Mouse (Mus musculus) gastrocnemius, postnatal 4 days (tissue): Measurements from ENCODE around the gene Swap70. TPM values are rescaled to one million over a fixed set of nuclear protein-coding genes. Genes with fewer than 3 reads are reported as not detected.
"Not testable (repeated sequence)": the region's sequence is repeated elsewhere in the genome, so short reads cannot be mapped to it uniquely, and the experiment has no call there.

Experiments used
- DNase-seq, 2 experiments: peaks; one replicate each; pipeline ENCODE4 v3.0.0; 2021 to 2022; ENCODE audit warnings: low spot score in 2 of 2, mixed read lengths in 2 of 2
- long read RNA-seq, 2 experiments: library from polyadenylated mRNA; stranded (forward); transcript quantifications; one replicate each; pipeline ENCODE4 v2.0.0; 2021
- total RNA-seq, 2 experiments: library from RNA; stranded (reverse); gene quantifications; 2 replicates each; pipeline ENCODE4 v1.2.3; 2021

The Swap70 gene
- total RNA-seq: 10 to 100 TPM; 17.9 to 20.0 TPM
- long read RNA-seq, experiment 1, full-length matches to known transcripts: 19 of 30 reads
- long read RNA-seq, experiment 1, partial matches to known transcripts: 5 of 30 reads
- long read RNA-seq, experiment 1, other reads (novel, unspliced or antisense): 6 of 30 reads
- long read RNA-seq, experiment 2, full-length matches to known transcripts: 15 of 22 reads
- long read RNA-seq, experiment 2, partial matches to known transcripts: 1 of 22 reads
- long read RNA-seq, experiment 2, other reads (novel, unspliced or antisense): 6 of 22 reads

GRCm38 (mm10) chr7:110221586-110222481, at the start of gene Swap70:
Swap70 (plus strand) TSS chr7:110221711.
- peak; percentile 78 to 89 for DNase-seq

GRCm38 (mm10) chr7:110179208-110179607, 42.3 kb upstream of the Swap70 start:
- no peak for DNase-seq

GRCm38 (mm10) chr7:110180613-110181012, 40.9 kb upstream of the Swap70 start:
- no peak for DNase-seq

GRCm38 (mm10) chr7:110181446-110181845, 40.1 kb upstream of the Swap70 start:
- no peak for DNase-seq

GRCm38 (mm10) chr7:110184608-110185007, 36.9 kb upstream of the Swap70 start:
- DNase-seq: no peak

- no peak for DNase-seq
Measured at GRCm38 (mm10) chr7:110189951-110190350, 31.6 kb upstream of the Swap70 start.

- no peak for DNase-seq
Measured at GRCm38 (mm10) chr7:110193186-110193585, 28.3 kb upstream of the Swap70 start.

GRCm38 (mm10) chr7:110197176-110197575, 24.3 kb upstream of the Swap70 start:
- DNase-seq: no peak

- DNase-seq: no peak
Measured at GRCm38 (mm10) chr7:110201933-110202332, 19.6 kb upstream of the Swap70 start.

GRCm38 (mm10) chr7:110204208-110204607, 17.3 kb upstream of the Swap70 start:
- no peak for DNase-seq

- DNase-seq: no peak
Measured at GRCm38 (mm10) chr7:110208341-110208740, 13.2 kb upstream of the Swap70 start.

- DNase-seq: no peak
Measured at GRCm38 (mm10) chr7:110209422-110209821, 12.1 kb upstream of the Swap70 start.

GRCm38 (mm10) chr7:110211025-110211424, 10.5 kb upstream of the Swap70 start:
- DNase-seq: no peak

GRCm38 (mm10) chr7:110214882-110215281, 6.6 kb upstream of the Swap70 start:
- no peak for DNase-seq

GRCm38 (mm10) chr7:110221051-110221585, 393 bp upstream of the Swap70 start:
- no peak for DNase-seq

- no peak for DNase-seq
Measured at GRCm38 (mm10) chr7:110222583-110223182, 1.2 kb downstream of the Swap70 start.

- no peak for DNase-seq
Measured at GRCm38 (mm10) chr7:110223727-110224510, 2.4 kb downstream of the Swap70 start.

GRCm38 (mm10) chr7:110226484-110226883, 5.0 kb downstream of the Swap70 start:
- no peak for DNase-seq

GRCm38 (mm10) chr7:110229967-110230366, 8.5 kb downstream of the Swap70 start:
- no peak for DNase-seq

- DNase-seq: not testable (repeated sequence)
Measured at GRCm38 (mm10) chr7:110231127-110231526, 9.6 kb downstream of the Swap70 start.

- DNase-seq: no peak
Measured at GRCm38 (mm10) chr7:110236085-110236484, 14.6 kb downstream of the Swap70 start.
